8 mouse cellular contexts compared by ENCODE assay signal in genomic region chr6:143114556-143114955, GRCm38 (mm10). TPM values are rescaled to one million over a fixed set of nuclear protein-coding genes. Genes with fewer than 3 reads are reported as not detected.
DNase-seq lines count a peak whose midpoint lies in the region; ATAC-seq and TF ChIP-seq lines count a peak whose summit lies in the region.

No protein-coding gene starts in this region.

- H3K79me2 ChIP-seq in liver, adult 2 months (ENCODE audit: control insufficient read depth, insufficient read depth, low read length), result no peaks in the 10 kb centered on the region

- peak; percentile 40 for DNase-seq in embryonic facial prominence, embryonic 11.5 days (ENCODE audit: low spot score)
- no peak for DNase-seq in embryonic facial prominence, embryonic 10.5 days (ENCODE audit: low spot score)
- DNase-seq in liver, adult 2 months (ENCODE audit: extremely low read depth, low read depth, low spot score), result peak; percentile 44
- no peak for DNase-seq in ovary, postnatal 14 days (ENCODE audit: low spot score)
- no peak for DNase-seq in cerebellum, adult 2 months

- no peak overlapping the region for H3K4me3 ChIP-seq in embryonic facial prominence, embryonic 11.5 days (ENCODE audit: low read depth, low read length)
- no peak overlapping the region for H3K4me3 ChIP-seq in embryonic facial prominence, embryonic 10.5 days
- no peak overlapping the region for H3K4me3 ChIP-seq in heart, embryonic 15.5 days
- H3K4me3 ChIP-seq in liver, adult 2 months (ENCODE audit: insufficient read depth, low read depth, low read length), result no peak overlapping the region
- no peak overlapping the region for H3K4me3 ChIP-seq in olfactory bulb, adult 2 months (ENCODE audit: insufficient read depth, low read depth, low read length)
- no peak overlapping the region for H3K4me3 ChIP-seq in cerebellum, adult 2 months (replicated peaks; ENCODE audit: insufficient read depth, low read depth, low read length)

- no peaks in the 10 kb centered on the region for H3K36me3 ChIP-seq in embryonic facial prominence, embryonic 11.5 days (replicated peaks; ENCODE audit: control insufficient read depth, insufficient read depth, low read depth, low read length)
- H3K36me3 ChIP-seq in embryonic facial prominence, embryonic 10.5 days (replicated peaks), result no peaks in the 10 kb centered on the region
- no peaks in the 10 kb centered on the region for H3K36me3 ChIP-seq in heart, embryonic 15.5 days
- no peaks in the 10 kb centered on the region for H3K36me3 ChIP-seq in liver, adult 2 months (ENCODE audit: control insufficient read depth, insufficient read depth, low read length)

- peak; percentile 32; the same call in 1 of the 2 replicates for TF ChIP-seq CTCF in liver, adult 2 months (IDR thresholded peaks at IDR 0.05; ENCODE audit: low read depth, low read length)
- TF ChIP-seq CTCF in olfactory bulb, adult 2 months (IDR thresholded peaks at IDR 0.05; ENCODE audit: insufficient read depth, low read depth, low read length), result no peak
- TF ChIP-seq CTCF in cerebellum, adult 2 months (IDR thresholded peaks at IDR 0.05; ENCODE audit: borderline replicate concordance, insufficient read depth, low read depth, low read length), result no peak

- H3K27ac ChIP-seq in embryonic facial prominence, embryonic 11.5 days (replicated peaks; ENCODE audit: low read depth, low read length), result no peak overlapping the region
- no peak overlapping the region for H3K27ac ChIP-seq in embryonic facial prominence, embryonic 10.5 days (replicated peaks)
- H3K27ac ChIP-seq in heart, embryonic 15.5 days, result 0 out of 2 replicates have a peak overlapping the region, but pooled peaks have one; percentile 15
- H3K27ac ChIP-seq in liver, adult 2 months (replicated peaks; ENCODE audit: insufficient read depth, low read depth, low read length), result 0 out of 2 replicates have a peak overlapping the region, but pooled peaks have one; percentile 4
- H3K27ac ChIP-seq in olfactory bulb, adult 2 months (ENCODE audit: insufficient read depth, low read depth, low read length), result 0 out of 2 replicates have a peak overlapping the region, but pooled peaks have one; percentile 8
- no peak overlapping the region for H3K27ac ChIP-seq in cerebellum, adult 2 months (ENCODE audit: insufficient read depth, low read length)

- H3K9ac ChIP-seq in embryonic facial prominence, embryonic 11.5 days (replicated peaks; ENCODE audit: low read length), result no peak overlapping the region
- no peak overlapping the region for H3K9ac ChIP-seq in heart, embryonic 15.5 days
- H3K9ac ChIP-seq in liver, adult 2 months (ENCODE audit: low read depth, low read length), result no peak overlapping the region

- TF ChIP-seq POLR2A in liver, adult 2 months (IDR thresholded peaks at IDR 0.05; ENCODE audit: extremely low read depth, insufficient read depth, low read length), result no peak
- no peak for TF ChIP-seq POLR2A in olfactory bulb, adult 2 months (IDR thresholded peaks at IDR 0.05; ENCODE audit: insufficient read depth, low read depth, low read length)
- no peak for TF ChIP-seq POLR2A in cerebellum, adult 2 months (IDR thresholded peaks at IDR 0.05; ENCODE audit: borderline replicate concordance, insufficient read depth, low read length)

- H3K4me2 ChIP-seq in embryonic facial prominence, embryonic 11.5 days (ENCODE audit: low read depth, low read length), result no peak overlapping the region
- peak overlapping the region; percentile 13; the same call in 1 of the 2 replicates for H3K4me2 ChIP-seq in heart, embryonic 15.5 days

- H3K9me3 ChIP-seq in embryonic facial prominence, embryonic 11.5 days (replicated peaks; ENCODE audit: control insufficient read depth, low read length), result no peaks in the 10 kb centered on the region
- H3K9me3 ChIP-seq in embryonic facial prominence, embryonic 10.5 days, result no peaks in the 10 kb centered on the region
- no peaks in the 10 kb centered on the region for H3K9me3 ChIP-seq in heart, embryonic 15.5 days (replicated peaks)

- ATAC-seq in embryonic facial prominence, embryonic 11.5 days (replicated peaks; ENCODE audit: insufficient number of reproducible peaks, low FRiP score, low TSS enrichment, low read depth), result no peak
- peak; percentile 78 for ATAC-seq in activated CD4-positive, CD25-positive, alpha-beta regulatory T cell, adult 4 months
- no peak for ATAC-seq in heart, embryonic 15.5 days (replicated peaks; ENCODE audit: insufficient number of reproducible peaks, insufficient read depth, low FRiP score, low read depth)

- no peaks in the 10 kb centered on the region for H3K27me3 ChIP-seq in embryonic facial prominence, embryonic 11.5 days (ENCODE audit: control insufficient read depth, insufficient read depth, low read length)
- H3K27me3 ChIP-seq in embryonic facial prominence, embryonic 10.5 days (replicated peaks; ENCODE audit: low read depth, poor library complexity, severe bottlenecking), result no peaks in the 10 kb centered on the region
- no peaks in the 10 kb centered on the region for H3K27me3 ChIP-seq in heart, embryonic 15.5 days
- no peaks in the 10 kb centered on the region for H3K27me3 ChIP-seq in liver, adult 2 months (ENCODE audit: control insufficient read depth, insufficient read depth, low read length)
- no peaks in the 10 kb centered on the region for H3K27me3 ChIP-seq in cerebellum, adult 2 months (ENCODE audit: control insufficient read depth, insufficient read depth, low read length)

- no peaks in the 10 kb centered on the region for H3K4me1 ChIP-seq in embryonic facial prominence, embryonic 11.5 days (ENCODE audit: control insufficient read depth, insufficient read depth, low read length)
- H3K4me1 ChIP-seq in embryonic facial prominence, embryonic 10.5 days, result peaks cover 13% of the 10 kb centered on the region; the same call in 1 of the 2 replicates
- H3K4me1 ChIP-seq in heart, embryonic 15.5 days (replicated peaks), result peaks cover 9% of the 10 kb centered on the region
- H3K4me1 ChIP-seq in liver, adult 2 months (ENCODE audit: control insufficient read depth, insufficient read depth, low read length), result peaks cover 3% of the 10 kb centered on the region; the same call in 1 of the 2 replicates
- peaks cover 5% of the 10 kb centered on the region for H3K4me1 ChIP-seq in olfactory bulb, adult 2 months (ENCODE audit: control insufficient read depth, insufficient read depth, low read length)
- H3K4me1 ChIP-seq in cerebellum, adult 2 months (ENCODE audit: control insufficient read depth, insufficient read depth, low read length), result no peaks in the 10 kb centered on the region

- WGBS in embryonic facial prominence, embryonic 11.5 days, result 5% methylated on average over 2 of the region's 2 CpGs
- WGBS in embryonic facial prominence, embryonic 10.5 days, result 11% methylated on average over 2 of the region's 2 CpGs
- WGBS in heart, embryonic 15.5 days, result 16% methylated on average over 2 of the region's 2 CpGs
- 70% methylated on average over 2 of the region's 2 CpGs for WGBS in liver, adult 2 months
- WGBS in olfactory bulb, adult 2 months, result 4% methylated on average over 2 of the region's 2 CpGs
- WGBS in cerebellum, adult 2 months, result 19% methylated on average over 2 of the region's 2 CpGs

RNA-seq across cellular contexts. Expression of gene C2cd5, which starts 14.6 kb away (rescaled TPM):
- polyA plus RNA-seq in embryonic facial prominence, embryonic 11.5 days (2014; fragmentation: Nextera tagmentation; extraction: Ambion mirVana), result 22.4 and 22.5 TPM in 2 replicates
- 31.3 and 34.9 TPM in 2 replicates for polyA plus RNA-seq in embryonic facial prominence, embryonic 10.5 days (2016; fragmentation: Nextera tagmentation; extraction: Ambion mirVana)
- polyA plus RNA-seq in activated CD4-positive, CD25-positive, alpha-beta regulatory T cell, adult 4 months (2017; shearing (Covaris generic)), result 10 to 100 TPM; 53.0 to 58.6 TPM
- 16.0 and 18.7 TPM in 2 replicates for polyA plus RNA-seq in heart, embryonic 15.5 days (2015; fragmentation: Nextera tagmentation; extraction: Ambion mirVana)
- 4.1 and 4.6 TPM in 2 replicates for total RNA-seq in liver, adult 2 months (2014; rRNA removed)
- polyA plus RNA-seq in liver, adult 2 months (2012; rRNA removed), result 2.5 and 3.2 TPM in 2 replicates
- polyA plus RNA-seq in olfactory bulb, adult 2 months (2012; ENCODE audit: insufficient read depth, insufficient read length, low replicate concordance, missing spikeins), result not detected in 2 replicates
- 84.7 and 91.7 TPM in 2 replicates for polyA plus RNA-seq in cerebellum, adult 2 months (2012; rRNA removed)

RNA-seq across cellular contexts. Expression of gene Etnk1, which starts 52.5 kb away (rescaled TPM):
- 26.7 and 27.3 TPM in 2 replicates for polyA plus RNA-seq in embryonic facial prominence, embryonic 11.5 days (2014; fragmentation: Nextera tagmentation; extraction: Ambion mirVana)
- polyA plus RNA-seq in embryonic facial prominence, embryonic 10.5 days (2016; fragmentation: Nextera tagmentation; extraction: Ambion mirVana), result 22.0 and 22.8 TPM in 2 replicates
- 10 to 100 TPM; 25.9 to 33.6 TPM for polyA plus RNA-seq in activated CD4-positive, CD25-positive, alpha-beta regulatory T cell, adult 4 months (2017; shearing (Covaris generic))
- polyA plus RNA-seq in heart, embryonic 15.5 days (2015; fragmentation: Nextera tagmentation; extraction: Ambion mirVana), result 10.8 and 14.5 TPM in 2 replicates
- 26.4 and 36.6 TPM in 2 replicates for total RNA-seq in liver, adult 2 months (2014; rRNA removed)
- polyA plus RNA-seq in liver, adult 2 months (2012; rRNA removed), result 14.0 and 14.4 TPM in 2 replicates
- polyA plus RNA-seq in olfactory bulb, adult 2 months (2012; ENCODE audit: insufficient read depth, insufficient read length, low replicate concordance, missing spikeins), result 140 and 283 TPM in 2 replicates
- 157 and 163 TPM in 2 replicates for polyA plus RNA-seq in cerebellum, adult 2 months (2012; rRNA removed)

Comparison
In these comparisons a context has a peak if more than half of its experiments do, and no peak if none do; other contexts are left out.
1. DNase-seq: peak in embryonic facial prominence, embryonic 11.5 days (single experiment) and liver, adult 2 months (single experiment); none in embryonic facial prominence, embryonic 10.5 days (single experiment), ovary, postnatal 14 days (single experiment) and cerebellum, adult 2 months (0 of 2).
2. H3K27ac ChIP-seq: peak in heart, embryonic 15.5 days (single experiment), liver, adult 2 months (single experiment) and olfactory bulb, adult 2 months (single experiment); none in embryonic facial prominence, embryonic 11.5 days (single experiment), embryonic facial prominence, embryonic 10.5 days (single experiment) and cerebellum, adult 2 months (single experiment).